Mouse (Mus musculus): ENCODE measurements around the gene Palld.

Palld gene

DNA sequence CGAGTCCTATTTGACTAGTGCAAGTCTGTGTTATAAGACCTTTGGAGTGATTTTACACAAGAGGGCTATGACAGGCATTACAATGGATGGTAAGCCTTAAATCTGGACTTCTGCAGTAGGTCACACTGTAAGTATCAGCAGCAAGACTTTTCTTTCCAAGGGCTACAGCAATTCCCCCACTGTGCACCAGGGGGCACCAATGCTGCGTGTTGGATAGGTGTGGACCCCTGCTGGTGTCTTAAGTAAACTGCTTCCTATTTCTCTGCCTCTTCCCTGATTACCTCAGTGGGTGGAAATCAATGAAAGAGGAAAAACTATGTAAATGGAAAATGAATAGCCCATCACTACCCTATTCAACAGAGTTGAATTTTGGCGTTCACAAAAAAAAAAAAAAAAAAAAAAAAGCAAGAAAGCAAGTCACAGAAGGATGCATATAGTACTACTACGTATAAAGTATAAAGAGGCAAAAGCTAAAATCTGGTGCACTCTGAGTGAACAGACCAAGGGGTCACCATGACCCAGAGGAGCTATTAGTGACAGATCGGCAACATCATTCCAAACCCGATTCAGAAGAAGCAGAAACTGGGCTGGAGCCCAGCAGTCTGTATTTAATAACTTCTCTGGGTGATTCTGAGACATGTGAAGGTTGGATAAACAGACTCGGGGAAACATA is 362.5 kb downstream of the Palld start:
- peak; percentile 70 to 77 for DNase-seq

DNA sequence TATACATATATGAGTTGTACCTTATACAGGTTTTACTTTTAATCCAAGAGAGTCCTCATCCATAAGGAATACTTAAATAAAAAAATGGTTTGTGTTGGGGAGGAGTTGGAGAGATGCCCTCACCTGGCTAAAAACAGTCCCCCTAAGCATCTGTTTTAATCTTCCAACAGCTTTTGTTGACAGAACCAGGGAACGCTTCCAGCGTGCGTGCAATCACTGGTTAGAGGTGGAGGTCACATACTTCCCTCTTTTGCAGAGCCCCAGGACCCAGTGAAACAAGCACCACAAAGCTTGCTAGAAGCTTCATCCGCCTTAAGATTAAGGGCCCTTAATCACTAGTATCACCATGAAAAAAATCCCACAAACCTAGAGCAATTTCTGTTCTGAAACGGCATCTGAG is 365.0 kb downstream of the Palld start:
- DNase-seq, result no peak

- no peak for DNase-seq
Measured at GRCm38 (mm10) chr8:61535472-61535871, 367.0 kb downstream of the Palld start.

DNA sequence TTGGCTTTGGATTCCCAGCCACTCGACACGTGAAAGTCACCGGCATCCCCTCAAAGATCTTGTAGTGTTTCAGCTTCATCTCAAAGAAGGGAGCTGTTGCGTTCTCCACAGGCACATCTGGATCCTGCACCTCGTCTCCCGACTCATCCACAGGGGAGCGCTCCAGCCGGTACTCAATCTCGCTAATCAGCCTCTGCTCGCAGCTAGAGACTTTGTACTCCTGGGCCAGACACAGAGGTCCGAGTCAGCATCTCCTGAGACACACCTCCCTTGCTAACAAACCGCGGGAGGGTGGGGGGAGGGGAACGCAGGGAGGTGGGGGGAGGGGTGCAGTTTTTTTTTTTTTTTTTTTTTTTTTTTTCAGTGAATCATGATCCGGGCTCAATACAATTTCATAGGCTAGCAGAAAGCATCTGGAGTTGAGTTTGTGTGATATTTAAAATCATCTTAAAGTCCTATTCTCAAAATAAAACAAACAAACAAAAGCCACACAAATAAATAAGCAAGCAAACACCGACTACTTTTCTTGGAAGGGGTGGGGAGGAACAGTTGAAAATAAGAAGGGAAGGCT is 369.0 kb downstream of the Palld start:
- DNase-seq, result no peak

GRCm38 (mm10) chr8:61532831-61533230 is 369.7 kb downstream of the Palld start:
- DNase-seq, result no peak

DNA sequence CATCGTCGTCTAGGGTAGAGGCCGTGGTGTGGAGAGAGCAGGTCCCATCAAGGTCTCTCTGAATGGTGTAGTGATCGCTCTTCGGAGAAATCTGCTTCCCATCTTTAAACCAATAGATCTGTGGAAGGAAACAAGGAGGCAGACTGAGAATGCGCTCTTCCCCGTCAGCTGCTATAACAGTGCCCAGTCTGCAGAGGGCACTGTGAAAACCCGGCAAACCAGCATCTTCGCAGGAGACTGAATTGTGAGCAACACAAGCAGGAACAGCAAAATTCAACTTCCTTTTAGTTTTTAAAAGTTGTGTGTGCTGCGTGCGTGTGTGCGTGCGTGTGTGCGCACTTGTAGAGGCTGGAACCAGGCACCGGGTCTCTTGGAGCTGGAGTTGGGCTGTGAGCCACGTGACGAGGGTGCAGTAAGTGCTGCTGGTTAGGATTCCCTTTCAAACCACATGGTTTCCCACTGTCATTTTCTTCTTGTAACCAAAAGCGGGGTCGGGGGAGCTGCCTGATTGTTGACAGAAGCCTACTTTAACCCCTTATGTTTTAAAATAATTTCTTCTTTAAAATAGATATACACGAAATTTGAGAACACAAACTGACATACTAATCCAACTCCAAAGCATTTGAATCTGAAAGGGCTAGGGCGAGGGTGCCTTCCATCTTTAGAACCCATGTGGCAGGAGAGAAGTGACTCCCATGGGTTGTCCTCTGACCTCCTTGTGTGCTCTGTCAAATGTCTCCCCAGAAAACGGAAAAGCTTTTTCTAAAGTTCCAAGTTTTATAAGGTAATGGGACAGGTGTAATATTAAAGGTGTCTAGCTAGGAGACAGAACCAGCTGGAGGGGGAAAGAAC is 370.3 kb downstream of the Palld start:
- no peak for DNase-seq

GRCm38 (mm10) chr8:61528642-61529041 is 373.8 kb downstream of the Palld start:
- DNase-seq, result no peak

DNA sequence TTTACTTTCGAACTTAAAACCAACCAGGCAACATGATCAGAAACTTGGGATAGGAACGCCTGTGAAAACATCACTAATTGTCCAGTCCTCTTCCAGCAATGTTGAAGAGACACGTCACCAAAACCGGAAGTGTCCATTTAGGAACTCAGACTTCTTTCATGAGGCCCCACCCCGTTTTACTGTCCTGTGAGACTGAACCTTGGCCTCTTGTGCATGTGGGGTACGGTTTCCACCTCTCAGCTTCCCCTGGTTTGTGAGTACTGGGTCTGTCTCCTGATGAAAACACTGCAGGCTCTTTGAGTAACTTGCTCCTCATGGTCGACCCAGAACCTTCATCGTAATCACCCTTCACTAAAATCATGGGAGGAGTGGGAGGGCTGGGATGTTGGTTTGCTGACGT is 374.3 kb downstream of the Palld start:
- DNase-seq, result no peak

DNA sequence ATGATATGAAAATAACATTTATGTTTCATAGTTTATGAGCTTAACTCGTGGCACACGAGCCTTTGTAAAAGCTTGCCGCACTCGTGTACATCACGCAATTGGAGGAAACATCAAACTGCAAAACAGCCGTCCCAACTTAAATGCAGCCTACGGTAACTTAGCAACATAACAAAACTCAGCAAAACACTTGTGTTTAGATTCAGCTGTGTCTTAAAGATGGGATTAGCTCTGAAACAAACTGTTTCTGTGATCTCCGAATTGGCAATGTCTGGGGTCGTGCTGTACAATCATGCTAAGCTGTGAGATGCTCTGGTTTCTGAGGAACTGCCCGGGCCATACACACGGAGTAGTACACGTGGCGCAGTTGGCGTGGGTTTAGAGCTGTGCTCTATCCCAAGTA is 375.5 kb downstream of the Palld start:
- DNase-seq, result no peak

- peak in 1 of 2 experiments; percentile 31 for DNase-seq
Measured at GRCm38 (mm10) chr8:61522132-61522531, 380.4 kb downstream of the Palld start.

DNA sequence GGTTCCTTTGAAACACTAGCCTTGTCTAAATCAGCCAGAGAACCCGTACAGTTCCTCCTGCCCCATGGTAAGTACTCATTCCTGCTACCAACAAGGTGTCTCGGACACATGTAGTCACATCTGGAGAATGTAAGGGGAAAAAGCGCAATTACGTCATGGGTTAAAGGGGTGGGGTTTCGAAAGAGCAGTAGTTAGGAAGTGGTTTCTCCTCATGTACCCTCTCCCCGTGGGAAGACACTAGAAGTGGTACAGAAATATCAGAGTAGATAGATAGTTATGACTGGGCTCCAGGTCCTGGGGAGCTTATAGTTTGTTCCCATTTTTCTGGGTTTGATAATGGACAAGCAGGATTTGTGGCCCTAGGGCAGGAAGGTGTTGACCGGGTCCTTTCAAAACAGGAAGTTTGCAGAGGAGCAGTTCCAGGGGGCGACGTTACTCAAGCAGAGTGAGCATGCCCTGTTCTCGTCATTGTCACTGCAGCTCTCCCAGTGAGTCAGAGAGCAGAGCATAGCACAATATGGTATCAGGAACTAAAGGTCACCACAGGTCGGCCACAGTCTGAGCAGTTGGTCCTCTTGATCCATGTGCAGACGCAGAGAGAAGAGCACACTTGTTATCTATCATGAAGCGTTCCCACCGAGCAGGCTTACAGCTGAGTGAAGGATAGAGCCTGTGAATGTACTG is 384.8 kb downstream of the Palld start:
- DNase-seq, result no peak

DNA sequence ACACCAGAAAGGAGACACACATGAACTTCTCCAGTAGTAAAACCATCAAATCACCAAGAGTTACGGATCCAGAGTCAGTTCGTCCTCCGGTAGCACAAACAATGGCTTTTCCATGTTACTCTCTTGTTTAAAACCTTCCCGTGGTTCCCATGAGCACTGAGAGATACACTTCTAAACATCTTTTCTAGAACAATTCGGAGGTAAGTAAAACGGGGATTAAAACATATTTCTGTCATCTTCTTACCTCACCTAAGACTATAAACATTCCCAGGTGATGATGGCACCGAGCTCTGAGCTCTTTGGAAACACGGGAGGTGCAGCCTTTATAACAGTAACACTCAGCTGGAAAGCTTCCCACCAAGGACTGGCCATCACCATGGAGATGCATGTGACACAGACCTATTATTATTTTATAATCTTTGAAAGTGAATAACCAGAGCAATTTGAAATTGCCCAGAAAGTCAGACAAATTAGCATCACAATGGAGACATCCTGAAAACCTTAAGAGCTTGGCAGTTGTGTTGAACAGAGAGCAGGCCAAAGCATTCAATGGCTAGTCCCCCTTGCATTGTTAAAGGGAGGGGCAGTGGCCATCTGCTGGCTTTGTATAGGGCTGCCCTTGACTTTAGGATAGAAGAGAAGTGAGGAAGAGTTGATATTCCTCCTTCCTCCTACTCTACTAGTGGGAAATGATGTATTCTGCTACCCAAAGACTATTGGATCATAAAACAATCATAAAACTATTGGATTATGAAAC is 385.6 kb downstream of the Palld start:
- DNase-seq, result no peak

- peak; percentile 85 to 91 for DNase-seq
Measured at GRCm38 (mm10) chr8:61515931-61516744, 386.4 kb downstream of the Palld start.

DNA sequence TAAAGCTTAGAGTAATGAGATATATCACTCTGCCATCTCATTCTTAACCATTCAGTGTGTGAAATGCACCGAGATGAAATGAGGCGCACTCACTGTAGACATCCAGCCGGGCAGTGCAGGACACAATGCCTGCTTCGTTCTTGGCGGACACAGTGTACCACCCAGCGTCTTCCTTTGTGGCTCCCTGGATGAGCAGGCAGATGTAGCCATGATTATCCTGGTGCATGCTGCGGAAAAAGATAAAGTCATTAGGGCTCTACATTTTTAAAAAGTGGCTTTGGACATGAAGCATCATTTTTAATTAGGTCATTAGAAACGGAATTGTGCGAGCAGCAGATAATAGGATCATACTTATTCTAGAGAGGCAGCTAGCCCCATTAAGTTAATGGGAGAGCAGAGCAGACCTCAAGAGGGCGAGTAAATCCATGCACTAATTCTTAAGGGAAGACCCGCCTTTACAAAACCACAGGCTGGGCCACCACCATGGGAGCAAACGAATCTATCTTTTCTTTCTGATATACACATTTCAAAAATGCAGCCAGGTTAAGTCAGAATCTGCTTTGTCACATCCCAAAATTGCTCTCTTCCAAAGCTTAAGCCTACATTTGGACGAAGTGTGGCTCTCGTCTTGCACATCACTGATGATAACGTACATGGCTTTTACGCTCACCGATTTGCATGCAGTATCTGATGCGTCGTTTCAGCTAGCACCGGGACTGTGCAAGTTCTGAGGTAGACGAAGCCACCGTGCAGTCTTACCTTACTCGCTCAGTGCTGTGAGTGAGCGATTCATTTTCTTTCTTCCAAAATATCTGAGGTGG is 387.2 kb downstream of the Palld start:
- no peak for DNase-seq

GRCm38 (mm10) chr8:61502277-61502676 is 400.2 kb downstream of the Palld start:
- DNase-seq, result no peak

- DNase-seq, result no peak
Measured at GRCm38 (mm10) chr8:61500914-61501313, 401.6 kb downstream of the Palld start.

- DNase-seq, result no peak
Measured at GRCm38 (mm10) chr8:61499035-61499434, 403.5 kb downstream of the Palld start.

GRCm38 (mm10) chr8:61497110-61497509 is 405.4 kb downstream of the Palld start:
- DNase-seq, result no peak

DNA sequence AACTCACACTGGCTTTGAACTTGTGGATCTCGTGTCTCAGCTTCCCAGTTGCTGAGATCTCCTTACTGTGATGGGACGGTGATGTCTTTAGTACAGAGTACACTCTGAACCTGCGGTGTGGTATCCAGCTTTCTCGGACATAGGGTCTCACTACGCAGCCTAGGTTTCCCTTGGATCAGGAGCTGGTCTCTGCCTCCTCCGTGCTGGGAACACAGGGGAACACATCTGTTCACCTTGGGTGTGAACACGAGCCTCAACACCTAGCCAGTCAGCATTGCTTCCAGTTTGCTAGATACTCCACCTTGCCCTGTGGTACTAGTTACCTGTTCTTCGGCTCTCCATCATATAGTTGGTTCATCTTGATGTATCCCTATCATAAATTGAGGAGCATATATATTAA is 413.9 kb downstream of the Palld start:
- no peak for DNase-seq

GRCm38 (mm10) chr8:61487597-61488156 is 414.8 kb downstream of the Palld start, which contains the start of gene Cbr4:
Gene Cbr4, plus strand, starts transcription at chr8:61487734.
- peak; percentile 80 to 90 for DNase-seq

All from cerebellum, postnatal 36 days (tissue).